Mouse (Mus musculus): ENCODE results near the gene Luzp2. TPM values are rescaled to one million over a fixed set of nuclear protein-coding genes. Genes with fewer than 3 reads are reported as not detected.
"Not testable (repeated sequence)": the region's sequence is repeated elsewhere in the genome, so short reads cannot be mapped to it uniquely, and the experiment has no call there.

Luzp2 gene
- total RNA-seq, 2 experiments from 2014 or later = 0.13 to 0.15 TPM

- no peak for DNase-seq
These were observed 174.0 kb downstream of the Luzp2 start for GRCm38 (mm10) chr7:55009173-55009771.

GRCm38 (mm10) chr7:55133850-55134249, 298.6 kb downstream of the Luzp2 start:
- DNase-seq = not testable (repeated sequence)

GRCm38 (mm10) chr7:55188927-55189326, 353.6 kb downstream of the Luzp2 start:
- DNase-seq = no peak

- DNase-seq = no peak
These were observed 354.2 kb downstream of the Luzp2 start for GRCm38 (mm10) chr7:55189496-55189895.

GRCm38 (mm10) chr7:55190655-55191054, 355.4 kb downstream of the Luzp2 start:
- DNase-seq = no peak

GRCm38 (mm10) chr7:55198806-55199205, 363.5 kb downstream of the Luzp2 start:
- DNase-seq = no peak

GRCm38 (mm10) chr7:55222997-55223396, 387.7 kb downstream of the Luzp2 start:
- DNase-seq = no peak

GRCm38 (mm10) chr7:55229407-55229806, 394.1 kb downstream of the Luzp2 start:
- no peak for DNase-seq

Measured in heart, adult 18-20 months (tissue).